Mouse (Mus musculus) retina, postnatal 1 day (tissue): ENCODE measurements at regions not wholly inside any gene's neighbourhood (a gene's known extent, or its start where the extent isn't known, plus 50 kb on each side); places are given as distances from the start of the nearest gene placed in this dataset.

Experiments used
- DNase-seq: peaks from one replicate; pipeline ENCODE4 v3.0.0-alpha.2; 2012

DNA sequence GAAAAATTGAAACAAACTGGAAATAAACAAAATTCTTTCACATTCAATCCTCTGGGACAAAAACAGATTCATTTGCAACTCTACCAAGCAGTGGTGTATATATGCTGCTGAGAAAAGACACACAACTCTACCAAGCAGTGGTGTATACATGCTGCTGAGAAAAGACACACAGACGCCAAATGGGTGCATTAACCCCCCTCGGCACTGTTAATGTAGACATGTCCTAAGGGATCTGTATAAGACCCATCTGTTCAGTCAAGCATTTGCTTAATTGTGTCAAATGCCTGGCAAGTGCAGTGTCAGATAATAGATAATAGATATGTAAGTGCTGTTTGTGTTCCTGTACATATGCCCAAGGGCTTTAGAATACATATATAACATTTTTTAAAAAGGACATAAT lies 1035.2 kb upstream of the B3galt2 start:
- peak; percentile 13 for DNase-seq

DNA sequence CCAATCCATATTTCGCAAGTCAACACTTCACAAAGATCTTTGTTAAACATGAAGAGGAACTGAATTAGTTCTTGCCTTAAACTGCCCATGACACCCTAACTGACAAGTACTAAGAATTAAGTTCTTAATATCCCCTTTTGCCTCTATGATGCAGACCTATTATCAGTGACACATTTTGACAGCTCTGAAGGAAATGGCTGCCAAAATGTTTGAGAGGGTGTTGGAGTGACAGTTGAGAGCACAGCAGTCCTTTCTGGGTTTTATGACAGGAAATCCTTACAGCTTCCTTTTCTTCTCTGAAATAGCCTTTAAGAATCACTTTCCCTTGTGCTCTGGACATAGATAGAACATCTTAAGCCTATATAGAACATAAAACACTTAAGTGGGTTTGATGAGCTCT lies 1034.4 kb upstream of the B3galt2 start:
- DNase-seq = no peak

DNA sequence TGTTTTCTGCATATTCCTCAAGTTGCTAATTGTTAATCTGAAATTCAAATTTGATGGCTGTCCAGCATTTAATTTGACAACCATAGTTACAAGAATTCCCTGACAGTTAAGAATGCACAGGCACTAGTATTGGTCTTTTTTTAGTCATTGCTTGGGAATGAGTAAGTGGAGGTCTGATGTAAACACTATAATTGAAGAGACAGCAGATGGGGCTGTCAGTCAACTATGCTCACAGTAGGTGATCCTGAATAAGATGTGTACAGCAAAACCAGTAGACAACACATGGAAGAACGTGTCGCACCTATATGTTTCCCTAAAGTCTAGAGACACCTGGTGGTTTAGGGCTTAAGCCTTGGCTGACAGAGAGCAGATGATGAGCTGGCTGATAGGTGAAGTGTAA lies 1019.0 kb upstream of the B3galt2 start:
- no peak for DNase-seq

- no peak for DNase-seq
These were observed 1016.2 kb upstream of the B3galt2 start for GRCm38 (mm10) chr1:142624303-142624702.

DNA sequence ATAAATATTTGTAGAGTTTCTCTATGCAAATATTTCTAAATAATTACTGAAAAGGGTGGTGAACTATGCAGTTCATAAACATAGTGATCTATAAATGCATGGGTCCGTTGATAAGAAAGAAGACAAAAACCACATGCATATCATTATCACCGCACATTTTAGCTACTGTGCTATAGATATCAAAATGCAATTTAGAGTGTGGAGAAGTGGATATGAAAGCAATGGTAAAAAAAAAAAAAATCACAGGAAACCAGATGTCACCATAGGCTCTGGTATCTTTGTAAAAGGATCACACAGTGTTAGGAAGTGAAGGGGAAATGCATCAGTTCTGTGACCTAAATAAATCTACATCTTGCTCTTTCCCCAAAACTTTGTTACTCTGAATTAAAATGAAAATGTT lies 985.2 kb upstream of the B3galt2 start:
- DNase-seq = no peak

- DNase-seq = peak; percentile 0
These were observed 975.2 kb upstream of the B3galt2 start for GRCm38 (mm10) chr1:142665262-142665661.

- no peak for DNase-seq
These were observed 960.5 kb upstream of the B3galt2 start for GRCm38 (mm10) chr1:142679917-142680316.

DNA sequence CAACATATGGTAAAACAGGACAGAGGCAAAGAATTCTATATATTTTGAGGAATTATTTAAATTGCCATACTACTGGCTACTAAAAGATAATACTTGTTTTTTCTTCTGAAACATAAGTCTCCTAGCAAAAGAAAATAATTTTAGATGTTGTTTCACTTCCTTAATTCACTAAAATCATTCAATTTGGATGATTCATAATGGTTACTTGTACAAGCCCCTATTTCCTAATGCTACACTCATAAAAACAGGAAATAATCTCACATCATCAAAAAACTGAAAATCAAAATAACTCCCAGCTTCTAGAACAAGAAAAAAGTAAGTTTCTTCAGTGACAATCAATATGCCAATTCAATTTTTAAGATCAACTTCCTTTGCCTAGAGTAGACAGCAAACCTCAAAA lies 951.6 kb upstream of the B3galt2 start:
- DNase-seq = no peak

DNA sequence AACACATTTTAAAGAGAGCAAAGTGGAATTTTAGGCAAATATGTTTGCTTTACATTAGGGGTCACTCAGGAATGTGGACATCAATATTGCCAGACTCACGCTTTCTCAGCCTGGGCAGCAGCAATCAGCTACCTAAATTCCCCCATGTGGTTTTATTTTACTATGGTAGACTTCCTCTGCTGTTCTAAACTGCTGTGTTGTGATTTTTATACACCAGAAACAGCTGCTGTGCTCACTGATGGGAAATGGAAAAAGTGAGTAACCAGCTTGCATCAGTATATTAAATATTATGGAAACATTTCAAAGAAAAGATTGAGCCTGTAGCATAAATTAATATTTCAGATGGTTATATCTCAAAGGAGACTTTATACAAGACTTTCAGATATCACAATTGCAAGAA lies 945.3 kb upstream of the B3galt2 start:
- DNase-seq = no peak

DNA sequence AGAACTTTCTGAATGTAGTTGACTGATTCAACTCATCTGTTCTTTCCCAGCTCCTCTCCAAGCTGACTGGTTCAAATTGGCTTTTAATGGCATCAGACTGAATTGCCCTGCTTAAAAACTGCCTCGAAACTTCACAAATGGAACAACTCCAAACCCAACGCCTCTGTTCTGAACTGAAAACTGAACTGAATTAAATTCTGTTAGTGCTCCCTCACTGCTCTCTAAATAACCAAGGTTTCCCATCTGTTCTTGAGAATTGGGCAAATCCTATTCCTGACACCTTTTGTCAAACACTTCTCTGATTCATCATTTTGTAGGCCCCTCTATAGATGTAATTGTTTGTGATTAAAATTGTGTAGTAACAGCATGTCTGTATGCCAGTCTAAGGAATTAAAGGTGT lies 932.2 kb upstream of the B3galt2 start:
- no peak for DNase-seq

GRCm38 (mm10) chr1:142730259-142730658 lies 910.2 kb upstream of the B3galt2 start:
- no peak for DNase-seq

DNA sequence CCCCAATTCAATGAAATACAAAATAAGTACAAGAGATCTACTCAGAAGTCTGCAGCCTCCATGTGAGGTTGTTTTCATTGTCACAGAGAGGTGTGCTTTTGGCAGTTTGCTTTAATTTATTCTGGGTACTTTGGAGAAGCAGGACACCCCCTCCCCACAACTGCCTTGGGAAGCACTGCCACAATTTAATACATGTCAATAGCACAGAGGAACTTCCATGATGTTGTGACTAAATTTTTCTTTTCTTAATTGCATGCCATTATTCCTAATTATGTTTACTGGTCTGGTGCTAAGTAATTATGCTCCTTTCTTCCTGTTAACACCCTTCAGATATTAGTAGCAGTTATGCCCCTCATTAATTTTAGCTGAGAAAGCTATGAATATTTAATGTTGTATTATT lies 906.4 kb upstream of the B3galt2 start:
- DNase-seq = peak; percentile 45

GRCm38 (mm10) chr1:142738376-142738775 lies 902.1 kb upstream of the B3galt2 start:
- no peak for DNase-seq

GRCm38 (mm10) chr1:142742307-142742706 lies 898.2 kb upstream of the B3galt2 start:
- DNase-seq = peak; percentile 64

DNA sequence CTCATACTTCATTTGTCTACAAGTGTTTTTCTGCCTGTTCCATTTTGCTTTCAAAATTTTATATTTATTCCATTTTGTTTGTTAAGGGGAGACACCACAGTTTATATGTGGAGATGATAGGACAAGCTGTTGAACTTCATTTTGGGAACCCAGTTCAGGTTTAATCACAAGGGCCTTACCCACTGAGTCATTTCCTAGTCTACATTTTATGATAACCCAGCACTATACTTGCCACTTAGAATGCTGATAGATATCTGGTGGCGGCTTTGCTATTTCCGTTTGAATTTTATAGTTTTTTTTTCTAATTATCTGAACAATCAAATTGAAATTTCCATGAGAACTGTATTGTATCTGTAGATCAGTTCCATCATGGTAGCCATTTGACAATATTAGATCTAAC lies 869.5 kb upstream of the B3galt2 start:
- no peak for DNase-seq
